Mouse (Mus musculus): ENCODE measurements around the gene Mef2c.

Gene Mef2c

DNA sequence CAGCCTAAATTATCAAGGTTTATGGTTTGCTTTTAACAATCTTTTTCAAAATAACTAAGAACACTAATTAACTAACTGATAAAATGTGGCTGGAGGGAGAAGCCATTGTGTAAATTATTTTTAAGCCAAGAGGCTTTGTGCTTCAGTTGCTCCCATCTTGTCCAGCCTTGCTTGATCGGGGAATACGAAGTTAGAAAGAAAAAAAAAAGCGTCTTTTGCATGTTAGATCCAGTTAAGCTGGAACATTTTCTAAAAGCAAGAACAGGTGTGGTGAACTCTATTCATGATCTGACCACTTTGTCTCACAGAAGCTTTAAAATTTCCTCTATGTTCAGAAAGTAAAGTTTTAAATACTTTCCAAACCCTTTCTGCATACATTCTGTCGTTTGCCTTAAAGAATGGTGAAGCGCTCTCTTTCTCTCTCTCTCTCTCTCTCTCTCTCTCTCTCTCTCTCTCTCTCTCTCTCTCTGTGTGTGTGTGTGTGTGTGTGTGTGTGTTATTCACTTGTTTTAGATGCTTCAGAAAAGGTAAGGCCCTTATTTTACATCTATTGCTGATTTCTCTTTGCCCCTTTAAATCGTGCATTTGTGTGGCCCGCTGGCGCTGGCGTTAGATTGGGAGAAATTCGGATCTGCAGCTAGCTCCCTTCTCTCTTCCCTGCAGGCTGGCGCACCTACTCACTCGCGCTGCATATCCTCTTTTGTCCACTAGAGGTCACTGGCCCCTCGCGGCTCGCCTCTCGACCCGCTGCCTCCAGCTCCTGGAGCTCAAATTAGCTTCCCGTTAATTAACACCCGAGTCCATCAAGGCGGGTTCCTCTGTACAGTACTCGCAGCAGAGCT is 210.9 kb downstream of the Mef2c start:
- peak; percentile 92 for DNase-seq

DNA sequence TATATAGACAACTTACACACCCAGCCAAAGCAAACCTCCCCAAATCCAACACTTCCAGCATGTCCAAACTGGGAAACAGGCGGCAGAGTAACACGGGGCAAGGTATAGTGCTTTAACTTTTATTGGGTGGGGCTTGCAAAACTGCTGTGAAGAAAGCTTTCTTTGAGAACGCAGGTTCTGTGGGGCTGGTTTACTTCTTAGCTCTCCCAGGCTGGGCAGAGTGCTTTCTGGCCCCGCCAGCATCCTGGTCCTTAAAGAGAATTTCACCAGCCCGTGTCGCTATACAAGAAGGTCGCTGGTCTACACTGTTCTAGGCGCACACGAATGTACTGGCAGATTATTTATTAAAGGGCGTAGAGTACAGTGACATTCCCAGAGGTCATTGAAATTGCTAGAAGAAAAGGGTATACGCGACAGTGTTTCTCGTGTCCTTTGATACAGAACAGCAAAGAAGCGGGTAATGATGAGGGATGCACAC is 211.5 kb downstream of the Mef2c start:
- no peak for DNase-seq

DNA sequence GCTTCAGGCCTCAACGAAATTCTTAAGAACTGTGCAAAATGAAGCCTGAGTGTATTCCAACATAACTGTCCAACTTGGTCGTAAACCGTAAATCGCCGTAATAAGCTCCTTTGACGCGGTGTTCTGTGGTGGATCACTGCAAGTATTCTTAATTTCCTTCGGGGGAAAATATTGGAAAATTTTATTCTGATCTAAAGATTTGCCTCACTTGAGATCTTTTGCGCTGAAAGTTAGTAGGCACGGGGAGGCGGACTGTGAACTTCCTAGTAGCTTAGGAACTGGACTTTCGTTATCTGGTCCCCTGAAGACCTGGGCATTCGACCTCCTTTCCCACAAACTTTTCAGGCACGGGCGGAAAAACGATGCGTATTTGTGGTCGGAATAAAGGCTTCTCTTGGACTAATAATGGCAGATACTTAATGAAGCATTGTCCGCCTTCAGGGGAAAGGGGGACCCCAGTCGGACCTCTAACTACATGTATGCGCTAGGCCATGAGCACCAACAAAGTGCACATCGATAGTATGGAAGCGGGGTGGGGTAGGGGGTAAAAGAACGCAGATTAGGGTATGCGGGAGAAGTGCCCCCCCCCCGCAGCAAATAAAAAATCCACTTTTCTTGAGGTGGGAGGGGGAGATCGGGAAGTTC is 212.3 kb downstream of the Mef2c start:
- DNase-seq: no peak
